Mouse (Mus musculus): ENCODE measurements around the gene Camk2g. TPM values are rescaled to one million over a fixed set of nuclear protein-coding genes. Genes with fewer than 3 reads are reported as not detected.

Gene Camk2g
- polyA plus RNA-seq, 1 experiment from 2014 or later, result 56.3 TPM

DNA sequence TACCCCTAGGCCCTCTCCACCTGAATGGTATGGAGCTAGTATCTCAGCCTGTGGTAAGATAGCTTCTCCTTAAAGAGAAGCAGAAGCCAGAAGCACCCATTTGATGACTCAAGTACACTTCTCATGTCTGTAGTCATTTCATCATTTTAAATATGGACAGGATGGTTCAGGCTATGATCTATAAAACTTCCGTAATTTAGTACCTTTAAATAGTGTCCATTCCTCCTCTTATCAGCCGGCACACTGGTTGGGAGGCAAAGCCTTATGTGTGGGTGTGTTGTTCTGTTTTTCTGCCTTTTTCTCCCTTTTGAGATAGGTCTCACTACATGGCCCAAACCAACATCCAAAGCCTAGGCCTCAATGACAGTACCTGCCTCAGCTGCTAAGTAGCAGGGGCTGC is 95.4 kb downstream of the Camk2g start:
- Histone ChIP-seq H3K4me3 (replicated peaks) (no peak overlapping the region), H3K36me3 (peaks cover 15% of the 10 kb centered on the region), H3K27ac (replicated peaks) (no peak overlapping the region), H3K27me3 (no peaks in the 10 kb centered on the region), H3K9me3 (replicated peaks) (no peaks in the 10 kb centered on the region), H3K4me2 (replicated peaks) (no peak overlapping the region), H3K9ac (no peak overlapping the region), H3K4me1 (peaks cover 60% of the 10 kb centered on the region)
- no peak for ATAC-seq (ENCODE audit: insufficient number of reproducible peaks, low FRiP score, low TSS enrichment, low read depth)
- WGBS, result 89% methylated on average over 2 of the region's 2 CpGs

DNA sequence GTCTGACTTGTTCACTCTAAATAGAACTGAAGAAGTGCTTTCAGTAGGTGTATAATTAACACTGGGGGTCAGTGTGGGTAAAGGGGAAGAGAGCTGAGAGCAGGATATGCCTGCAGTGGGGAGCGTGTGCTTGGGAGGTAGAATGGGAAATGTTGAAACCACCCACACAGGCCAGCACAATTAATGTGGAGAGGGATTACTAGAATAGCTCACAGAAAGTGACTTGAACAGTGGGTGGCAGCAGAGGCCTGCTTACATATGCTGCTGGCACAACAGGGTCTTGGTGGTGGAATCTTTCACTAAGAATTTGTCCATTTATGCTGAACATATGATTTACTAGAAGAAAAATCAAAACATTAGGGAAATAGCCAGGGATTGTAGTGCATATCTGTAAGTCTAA is 96.9 kb downstream of the Camk2g start:
- Histone ChIP-seq H3K9me3 (replicated peaks) (no peaks in the 10 kb centered on the region), H3K9ac (no peak overlapping the region), H3K4me3 (replicated peaks) (peak overlapping the region; percentile 94), H3K36me3 (peaks cover 30% of the 10 kb centered on the region), H3K27ac (replicated peaks) (peak overlapping the region; percentile 18; the same call in 1 of the 2 replicates), H3K4me1 (peaks cover 59% of the 10 kb centered on the region), H3K27me3 (no peaks in the 10 kb centered on the region), H3K4me2 (replicated peaks) (peak overlapping the region; percentile 72)
- no peak for ATAC-seq (ENCODE audit: insufficient number of reproducible peaks, low FRiP score, low TSS enrichment, low read depth)
- 3% methylated on average over 1 of the region's 1 CpGs for WGBS

DNA sequence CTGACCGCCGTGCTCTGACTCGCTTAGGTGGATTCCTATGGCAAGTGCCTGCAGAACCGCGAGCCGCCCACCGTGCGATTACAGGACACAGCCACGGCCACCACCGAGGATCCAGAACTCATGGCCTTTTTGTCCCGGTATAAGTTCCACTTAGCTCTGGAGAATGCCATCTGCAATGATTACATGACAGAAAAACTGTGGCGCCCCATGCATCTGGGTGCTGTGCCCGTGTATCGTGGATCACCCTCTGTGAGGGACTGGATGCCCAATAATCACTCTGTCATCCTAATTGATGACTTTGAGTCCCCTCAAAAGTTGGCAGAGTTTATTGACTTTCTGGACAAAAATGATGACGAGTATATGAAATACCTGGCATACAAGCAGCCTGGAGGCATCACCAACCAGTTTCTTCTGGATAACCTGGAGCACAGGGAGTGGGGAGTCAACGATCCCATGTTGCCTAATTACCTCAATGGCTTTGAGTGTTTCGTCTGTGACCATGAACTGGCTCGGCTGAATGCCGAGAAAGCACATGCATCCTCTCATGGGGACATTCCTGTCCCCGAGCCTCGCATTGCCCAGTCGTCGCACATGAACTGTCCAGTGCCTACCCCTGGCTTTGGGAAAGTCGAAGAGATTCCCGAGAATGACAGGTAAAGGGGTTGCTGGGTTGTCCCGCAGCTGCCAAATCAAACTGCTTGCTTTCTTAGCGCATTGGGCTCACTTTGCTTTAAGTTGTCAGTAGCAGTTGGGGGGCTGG is 97.9 kb downstream of the Camk2g start:
- peak overlapping the region; percentile 94 for H3K4me3 ChIP-seq (replicated peaks)
- ATAC-seq (ENCODE audit: insufficient number of reproducible peaks, low FRiP score, low TSS enrichment, low read depth), result no peak
- no peaks in the 10 kb centered on the region for H3K9me3 ChIP-seq (replicated peaks)
- H3K36me3 ChIP-seq, result peaks cover 41% of the 10 kb centered on the region
- H3K9ac ChIP-seq, result peak overlapping the region; percentile 89
- peak overlapping the region; percentile 99 for H3K27ac ChIP-seq (replicated peaks)
- peak overlapping the region; percentile 72 for H3K4me2 ChIP-seq (replicated peaks)
- H3K27me3 ChIP-seq, result no peaks in the 10 kb centered on the region
- 13% methylated on average over 27 of the region's 27 CpGs for WGBS
- H3K4me1 ChIP-seq, result peaks cover 53% of the 10 kb centered on the region

DNA sequence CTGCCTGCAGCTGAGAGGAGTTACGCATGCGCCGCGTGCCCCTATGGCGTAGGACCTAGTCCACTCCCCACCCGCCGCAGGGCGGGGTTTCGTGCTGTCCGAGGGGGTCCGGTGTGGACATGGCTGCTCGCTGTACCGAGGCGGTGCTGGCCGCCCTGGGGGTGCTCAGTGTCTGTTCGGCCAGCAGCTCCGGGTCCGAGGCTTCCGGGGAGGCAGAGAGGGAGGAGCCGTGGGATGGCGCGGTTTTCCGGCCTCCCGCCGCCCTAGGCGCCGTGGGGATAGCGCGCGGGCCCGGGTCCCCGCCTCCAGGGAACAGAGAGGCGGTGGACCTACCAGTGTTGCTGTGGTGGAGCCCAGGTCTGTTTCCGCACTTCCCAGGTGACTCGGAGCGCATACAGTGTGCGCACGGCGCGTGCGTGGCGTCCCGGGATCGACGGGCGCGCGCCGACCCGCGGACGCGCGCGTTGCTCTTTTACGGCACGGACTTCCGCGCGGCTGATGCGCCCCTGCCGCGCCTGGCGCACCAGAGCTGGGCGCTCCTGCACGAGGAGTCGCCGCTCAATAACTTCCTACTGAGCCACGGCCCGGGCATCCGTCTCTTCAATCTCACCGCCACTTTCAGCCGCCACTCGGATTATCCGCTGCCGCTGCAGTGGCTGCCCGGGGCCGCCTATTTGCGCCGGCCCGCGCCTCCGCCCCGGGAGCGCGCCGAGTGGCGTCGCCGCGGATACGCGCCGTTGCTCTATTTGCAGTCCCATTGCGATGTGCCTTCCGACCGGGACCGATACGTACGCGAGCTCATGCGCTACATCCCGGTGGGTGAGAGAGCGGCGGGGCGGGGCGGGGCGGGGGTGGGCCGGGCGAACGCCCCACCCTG is 98.8 kb downstream of the Camk2g start, which contains the start of gene Fut11:
TSS of gene Fut11 (plus strand) at position 85 of the 877 bp plus-strand sequence.
- peak within 1 kb of the TSS; percentile 99 for H3K27ac ChIP-seq (replicated peaks)
- WGBS, result under 1% methylated on average over 111 of the region's 111 CpGs
- peak within 1 kb of the TSS; percentile 72 for H3K4me2 ChIP-seq (replicated peaks)
- no peaks in the 10 kb centered on the region for H3K27me3 ChIP-seq
- H3K4me1 ChIP-seq, result peaks cover 48% of the 10 kb centered on the region
- peak within 1 kb of the TSS; percentile 89 for H3K9ac ChIP-seq
- H3K9me3 ChIP-seq (replicated peaks), result no peaks in the 10 kb centered on the region
- peaks cover 42% of the 10 kb centered on the region for H3K36me3 ChIP-seq
- H3K4me3 ChIP-seq (replicated peaks), result peak within 1 kb of the TSS; percentile 94
- ATAC-seq (ENCODE audit: insufficient number of reproducible peaks, low FRiP score, low TSS enrichment, low read depth), result peak; percentile 93

GRCm38 (mm10) chr14:20694185-20694883 is 99.6 kb downstream of the Camk2g start:
- H3K4me3 ChIP-seq (replicated peaks), result peak overlapping the region; percentile 94
- peak overlapping the region; percentile 72 for H3K4me2 ChIP-seq (replicated peaks)
- peak overlapping the region; percentile 89 for H3K9ac ChIP-seq
- no peaks in the 10 kb centered on the region for H3K27me3 ChIP-seq
- H3K9me3 ChIP-seq (replicated peaks), result no peaks in the 10 kb centered on the region
- H3K27ac ChIP-seq (replicated peaks), result peak overlapping the region; percentile 99
- ATAC-seq (ENCODE audit: insufficient number of reproducible peaks, low FRiP score, low TSS enrichment, low read depth), result peak; percentile 21
- WGBS, result 44% methylated on average over 13 of the region's 13 CpGs
- peaks cover 50% of the 10 kb centered on the region for H3K36me3 ChIP-seq
- peaks cover 46% of the 10 kb centered on the region for H3K4me1 ChIP-seq

- H3K9me3 ChIP-seq (replicated peaks), result no peaks in the 10 kb centered on the region
- H3K4me1 ChIP-seq, result peaks cover 42% of the 10 kb centered on the region
- 88% methylated on average over 10 of the region's 10 CpGs for WGBS
- no peak overlapping the region for H3K27ac ChIP-seq (replicated peaks)
- no peak overlapping the region for H3K4me2 ChIP-seq (replicated peaks)
- ATAC-seq (ENCODE audit: insufficient number of reproducible peaks, low FRiP score, low TSS enrichment, low read depth), result no peak
- H3K4me3 ChIP-seq (replicated peaks), result no peak overlapping the region
- H3K36me3 ChIP-seq, result peaks cover 57% of the 10 kb centered on the region
- no peaks in the 10 kb centered on the region for H3K27me3 ChIP-seq
- H3K9ac ChIP-seq, result no peak overlapping the region
Measured at GRCm38 (mm10) chr14:20693589-20694101, 100.2 kb downstream of the Camk2g start.

DNA sequence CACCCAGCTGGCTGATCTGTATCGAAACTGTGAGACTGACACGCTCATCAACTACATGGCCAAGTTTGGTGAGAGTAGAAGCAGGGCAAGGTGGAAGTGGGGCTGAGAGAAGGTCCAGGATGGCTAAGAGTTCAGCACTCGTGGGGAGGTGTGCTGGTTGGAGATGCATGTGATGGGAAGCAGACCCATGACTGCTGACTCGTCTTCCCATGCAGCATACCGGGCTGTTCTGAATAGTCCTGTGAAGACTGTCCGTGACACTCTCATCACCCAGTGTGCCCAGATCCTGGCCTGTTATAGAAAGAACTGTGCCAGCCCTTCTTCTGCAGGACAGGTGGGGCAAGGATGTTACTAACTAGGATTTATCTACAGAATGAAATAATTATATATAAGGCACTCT is 102.1 kb downstream of the Camk2g start:
- H3K9me3 ChIP-seq (replicated peaks), result no peaks in the 10 kb centered on the region
- H3K4me3 ChIP-seq (replicated peaks), result no peak overlapping the region
- peaks cover 76% of the 10 kb centered on the region for H3K36me3 ChIP-seq
- WGBS, result 88% methylated on average over 6 of the region's 6 CpGs
- H3K4me1 ChIP-seq, result peaks cover 25% of the 10 kb centered on the region
- no peak for ATAC-seq (ENCODE audit: insufficient number of reproducible peaks, low FRiP score, low TSS enrichment, low read depth)
- no peak overlapping the region for H3K27ac ChIP-seq (replicated peaks)
- no peak overlapping the region for H3K9ac ChIP-seq
- H3K27me3 ChIP-seq, result no peaks in the 10 kb centered on the region
- H3K4me2 ChIP-seq (replicated peaks), result no peak overlapping the region

DNA sequence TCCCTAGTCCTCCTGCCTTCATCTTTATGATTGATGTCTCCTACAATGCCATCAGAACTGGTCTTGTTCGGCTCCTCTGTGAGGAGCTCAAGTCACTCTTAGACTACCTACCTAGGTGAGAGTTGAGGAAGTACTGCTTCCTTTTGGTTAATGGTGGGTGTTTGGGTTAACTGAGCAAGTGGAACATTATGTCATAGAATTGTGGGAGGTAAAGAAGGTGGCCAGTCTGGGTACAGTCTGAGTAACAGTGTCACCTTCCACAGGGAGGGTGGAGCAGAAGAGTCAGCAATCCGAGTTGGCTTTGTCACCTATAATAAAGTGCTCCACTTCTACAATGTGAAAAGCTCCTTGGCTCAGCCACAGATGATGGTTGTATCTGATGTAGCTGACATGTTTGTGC is 104.9 kb downstream of the Camk2g start:
- H3K4me3 ChIP-seq (replicated peaks), result no peak overlapping the region
- H3K9me3 ChIP-seq (replicated peaks), result no peaks in the 10 kb centered on the region
- peaks cover 5% of the 10 kb centered on the region; the same call in 1 of the 2 replicates for H3K4me1 ChIP-seq
- H3K27ac ChIP-seq (replicated peaks), result no peak overlapping the region
- WGBS, result 87% methylated on average over 2 of the region's 2 CpGs
- peaks cover 98% of the 10 kb centered on the region for H3K36me3 ChIP-seq
- H3K4me2 ChIP-seq (replicated peaks), result no peak overlapping the region
- no peak for ATAC-seq (ENCODE audit: insufficient number of reproducible peaks, low FRiP score, low TSS enrichment, low read depth)
- H3K27me3 ChIP-seq, result no peaks in the 10 kb centered on the region
- H3K9ac ChIP-seq, result no peak overlapping the region

DNA sequence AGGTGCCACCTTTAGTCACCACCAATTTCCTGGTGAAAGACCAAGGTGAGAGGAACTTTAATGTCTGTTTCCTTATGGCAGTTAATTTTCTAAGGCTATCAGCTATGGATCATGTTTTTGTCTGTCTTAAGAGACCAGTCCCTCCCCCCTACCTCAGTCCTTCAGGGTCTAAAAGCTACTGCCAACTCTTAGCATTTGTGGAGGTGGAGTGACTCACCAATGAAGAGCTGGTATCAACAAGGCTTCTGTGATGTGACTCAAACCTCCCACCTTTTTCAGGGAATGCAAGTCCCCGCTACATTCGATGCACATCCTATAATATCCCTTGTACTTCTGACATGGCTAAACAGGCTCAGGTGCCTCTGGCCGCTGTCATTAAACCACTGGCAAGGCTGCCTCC is 107.3 kb downstream of the Camk2g start:
- ATAC-seq (ENCODE audit: insufficient number of reproducible peaks, low FRiP score, low TSS enrichment, low read depth), result no peak
- Histone ChIP-seq H3K9me3 (replicated peaks) (no peaks in the 10 kb centered on the region), H3K27ac (replicated peaks) (no peak overlapping the region), H3K4me2 (replicated peaks) (no peak overlapping the region), H3K27me3 (no peaks in the 10 kb centered on the region), H3K4me3 (replicated peaks) (no peak overlapping the region), H3K36me3 (peaks cover 98% of the 10 kb centered on the region), H3K9ac (no peak overlapping the region), H3K4me1 (no peaks in the 10 kb centered on the region)
- 95% methylated on average over 3 of the region's 3 CpGs for WGBS
